Mouse (Mus musculus) mouse trophoblast stem cell (cell line): ENCODE results near the gene Col13a1.

Experiments
- in situ Hi-C, 2 experiments: fragments of 300-500 bp; cut with MseI, MboI; formaldehyde crosslinking; loops; 2 replicates in 1 of 2; 3 replicates in 1 of 2; pipeline ENCODE4 v1.15.1; 2025

The Col13a1 gene

DNA sequence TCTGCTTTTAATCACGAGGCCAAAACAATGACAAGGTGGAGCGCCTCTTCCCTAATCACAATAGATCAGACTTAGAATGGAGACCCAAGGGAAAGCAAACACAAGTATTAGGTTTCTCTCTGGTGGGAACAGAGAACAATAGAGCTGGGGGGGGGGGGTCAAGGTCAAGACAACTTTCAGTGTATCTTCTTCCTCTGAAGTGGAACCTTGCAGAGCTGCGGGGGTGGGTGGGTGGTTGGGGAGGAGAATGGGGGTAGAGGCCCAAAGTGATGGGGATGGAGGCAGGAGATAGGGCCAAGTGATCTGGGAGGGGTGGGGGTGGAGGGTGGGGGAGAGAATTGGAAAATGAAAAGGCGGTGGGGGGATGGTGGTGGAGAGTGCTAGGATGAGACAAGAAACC lies 149.9 kb downstream of the Col13a1 start:
- in situ Hi-C loops: no loop called here

DNA sequence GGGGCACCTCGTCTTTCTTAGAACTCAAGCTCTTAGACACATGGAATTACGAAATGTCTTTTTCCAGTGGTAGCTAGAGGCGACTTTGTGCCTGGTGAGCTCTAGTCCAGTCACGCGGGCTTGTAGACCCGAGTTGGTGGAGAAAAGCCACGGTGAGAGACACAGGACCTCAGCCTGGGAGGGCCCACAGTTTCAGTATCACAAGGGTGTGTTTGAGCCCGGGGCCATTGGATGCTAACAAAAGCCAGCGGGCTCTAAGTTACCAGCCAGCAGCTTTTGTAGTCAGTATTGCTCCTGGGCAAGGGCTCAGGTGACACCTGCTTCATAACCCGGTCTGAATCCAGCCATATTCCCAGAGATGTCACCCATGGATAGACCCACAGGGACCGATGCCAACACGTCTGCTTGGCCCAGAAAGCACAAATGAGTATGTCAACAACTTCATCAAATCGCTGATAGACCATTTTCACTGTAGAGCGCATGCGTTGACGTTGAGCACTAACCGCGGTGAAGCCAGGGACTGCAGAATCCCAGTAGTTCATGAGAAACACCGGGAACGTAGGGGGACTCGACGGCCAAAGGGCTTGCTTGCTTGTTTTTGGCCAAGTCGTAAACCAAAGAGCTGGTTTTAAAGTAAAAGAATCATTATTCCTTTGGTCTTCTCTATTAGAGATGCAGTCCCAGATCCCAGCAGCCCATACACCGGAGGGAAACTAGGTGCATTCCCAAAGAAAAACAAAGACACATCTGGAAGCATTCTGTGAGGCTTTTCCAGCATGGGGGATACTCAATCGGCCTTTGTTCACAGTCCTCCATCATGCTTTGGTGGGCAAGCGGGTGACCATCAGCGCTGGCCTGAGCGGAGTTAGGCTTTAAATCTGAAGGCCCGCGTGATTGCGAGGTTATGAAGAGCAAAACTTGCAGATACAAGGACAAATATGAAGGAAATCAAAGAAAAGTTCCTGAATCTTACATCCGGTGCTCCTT lies 150.7 kb downstream of the Col13a1 start:
- in situ Hi-C loops: no loop called here

DNA sequence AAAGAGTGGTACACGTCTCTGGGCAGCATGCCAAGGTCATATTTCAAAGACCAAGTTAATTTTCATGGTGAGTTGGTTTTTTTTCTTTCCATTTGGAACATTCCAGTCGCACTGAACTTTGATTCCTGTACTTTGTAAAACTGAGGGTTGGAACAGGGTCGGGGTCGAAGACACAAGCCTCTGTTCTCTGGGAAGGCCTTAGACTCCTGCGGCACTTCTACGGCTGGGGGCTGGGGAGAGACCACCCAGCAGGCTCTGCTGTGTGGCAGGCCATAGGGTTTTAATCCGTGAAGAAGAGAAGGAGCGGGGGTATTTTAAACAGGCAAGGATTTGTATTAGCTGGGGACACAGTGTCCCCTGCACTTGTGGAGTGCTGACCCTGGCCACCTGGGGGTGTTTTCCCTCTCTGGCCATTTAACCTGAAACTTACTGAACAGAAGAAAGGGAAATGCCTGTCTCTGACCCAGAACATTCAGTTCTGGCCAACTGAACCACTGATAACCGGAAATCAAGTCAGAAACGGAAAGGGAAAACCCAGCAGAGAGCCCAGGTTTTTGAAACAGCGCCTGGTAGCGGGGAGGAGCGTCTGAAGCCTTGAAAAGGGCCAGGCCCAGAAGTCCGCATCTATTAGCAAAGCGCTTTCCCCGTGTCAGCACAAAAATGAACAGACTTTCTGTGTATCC lies 152.0 kb downstream of the Col13a1 start:
- in situ Hi-C loops: no loop called here

GRCm38 (mm10) chr10:61825979-61826752 lies 152.7 kb downstream of the Col13a1 start:
- in situ Hi-C loops: no loop called here

DNA sequence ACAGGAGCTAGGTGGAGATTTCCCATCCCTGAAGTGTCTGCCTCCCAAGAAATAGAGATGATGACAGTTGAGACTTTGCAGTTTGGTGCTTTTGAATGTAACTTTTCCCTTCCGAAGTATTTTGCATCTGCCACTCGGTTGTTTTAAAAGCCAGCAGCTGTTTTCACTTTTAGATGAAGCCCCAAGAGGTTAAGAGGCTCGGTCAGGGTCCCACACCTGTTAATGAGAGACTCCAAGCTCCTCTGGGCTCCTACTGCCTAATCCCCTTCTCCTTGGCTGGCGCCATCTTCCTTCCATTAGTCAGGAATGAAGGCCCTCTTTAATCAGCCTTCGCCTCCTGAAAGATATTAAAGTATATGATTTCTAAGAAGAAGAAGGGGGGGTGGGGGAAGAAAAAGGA lies 153.4 kb downstream of the Col13a1 start:
- in situ Hi-C loops: no loop called here

- in situ Hi-C loops: no loop called here
Measured at GRCm38 (mm10) chr10:61823731-61824115, 155.2 kb downstream of the Col13a1 start.

DNA sequence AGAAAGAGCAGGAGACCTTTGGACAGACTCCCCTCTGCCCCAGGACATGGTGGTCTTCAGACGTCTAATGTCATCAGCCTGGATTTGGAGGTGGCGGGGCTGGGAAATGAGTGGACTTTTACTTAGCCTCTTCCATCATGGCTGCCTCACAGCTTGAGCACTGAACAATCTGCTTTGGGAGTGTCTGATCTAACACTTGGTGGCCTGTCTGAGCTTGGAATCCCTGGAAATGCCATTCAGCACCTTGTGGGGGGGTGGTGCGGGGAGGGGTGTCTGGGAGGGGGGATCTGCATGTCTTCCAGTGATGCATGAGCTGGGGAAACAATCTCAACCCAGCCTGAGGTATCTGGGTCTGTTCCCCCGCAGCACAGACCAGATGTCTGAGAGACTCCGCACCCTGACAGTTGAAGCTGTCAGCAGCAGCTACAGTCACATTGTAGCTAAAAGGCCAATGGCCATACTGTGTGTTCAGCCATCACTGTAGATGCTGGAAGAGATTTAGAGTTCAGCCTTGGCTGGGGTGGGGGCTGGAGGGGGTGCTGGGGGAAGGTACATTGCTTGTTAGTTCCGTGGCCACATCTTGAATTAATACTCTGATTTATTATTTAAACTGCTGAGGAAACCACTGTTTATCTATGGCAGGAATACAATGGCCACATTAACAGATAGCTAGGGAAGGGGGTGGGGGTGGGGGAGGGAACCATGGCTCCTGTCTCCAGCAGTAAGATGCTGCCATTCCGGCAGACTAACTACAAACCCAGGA lies 155.8 kb downstream of the Col13a1 start:
- in situ Hi-C loops: no loop called here

DNA sequence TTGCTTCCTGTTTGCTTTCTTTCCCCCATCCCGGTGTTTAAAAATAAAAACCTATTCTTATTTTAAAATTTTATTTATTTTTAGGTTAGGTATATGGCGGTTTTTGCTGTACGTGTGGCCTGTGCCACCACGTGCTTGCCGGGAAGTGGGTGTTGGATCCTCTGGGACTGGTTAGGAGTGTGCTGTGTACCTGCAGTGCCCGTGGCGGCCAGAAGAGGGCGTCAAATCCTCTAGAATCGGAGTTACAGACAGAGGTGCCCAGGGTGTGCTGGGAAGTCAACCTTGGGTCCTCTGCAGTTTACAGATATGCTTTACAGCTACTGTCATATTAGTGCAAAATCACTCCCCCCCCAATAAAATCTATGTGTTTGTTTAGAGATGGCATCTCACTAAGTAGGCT lies 158.9 kb downstream of the Col13a1 start:
- in situ Hi-C loops: no loop called here

DNA sequence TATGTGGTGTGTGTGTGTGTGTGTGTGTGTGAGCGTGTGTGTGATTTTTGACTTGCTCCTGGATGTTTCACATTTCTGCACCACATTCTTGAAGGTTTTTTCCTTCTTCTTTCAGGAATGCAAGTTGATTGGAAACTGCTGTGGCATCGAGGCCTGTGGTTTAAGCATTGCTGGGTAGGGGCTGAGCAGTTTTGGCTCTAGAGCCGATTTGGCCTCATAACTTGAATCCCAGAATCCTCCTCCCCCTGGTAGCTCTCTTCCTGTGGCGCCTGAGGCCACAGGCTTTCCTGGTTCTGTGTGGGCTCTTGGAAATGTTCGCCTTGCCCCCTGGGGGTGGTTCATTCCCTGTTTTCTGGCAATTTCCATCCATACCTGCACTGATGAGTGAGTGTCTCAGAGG lies 166.9 kb downstream of the Col13a1 start:
- in situ Hi-C loops: no loop called here

DNA sequence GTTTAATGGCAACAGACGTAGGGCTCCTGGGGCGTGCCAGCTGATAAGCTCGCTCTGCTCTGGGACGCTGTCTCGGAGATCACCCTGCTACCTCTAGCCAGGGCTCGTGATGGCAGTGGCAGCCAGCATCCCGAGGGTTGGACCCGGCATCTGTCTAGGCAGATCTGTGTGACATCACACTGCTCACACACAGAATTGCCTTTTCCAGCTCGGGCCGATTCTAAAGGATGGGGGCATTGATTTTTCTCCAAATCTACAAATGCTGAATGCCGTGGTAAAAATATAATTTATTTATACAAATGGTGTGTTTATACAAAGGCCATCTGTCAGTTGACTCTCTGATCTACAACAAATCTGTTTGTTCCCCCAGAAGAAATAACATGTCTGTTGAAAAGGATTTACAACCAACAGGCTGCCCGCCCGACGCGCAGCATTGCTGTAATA lies 180.8 kb downstream of the Col13a1 start:
- in situ Hi-C loops: no loop called here

DNA sequence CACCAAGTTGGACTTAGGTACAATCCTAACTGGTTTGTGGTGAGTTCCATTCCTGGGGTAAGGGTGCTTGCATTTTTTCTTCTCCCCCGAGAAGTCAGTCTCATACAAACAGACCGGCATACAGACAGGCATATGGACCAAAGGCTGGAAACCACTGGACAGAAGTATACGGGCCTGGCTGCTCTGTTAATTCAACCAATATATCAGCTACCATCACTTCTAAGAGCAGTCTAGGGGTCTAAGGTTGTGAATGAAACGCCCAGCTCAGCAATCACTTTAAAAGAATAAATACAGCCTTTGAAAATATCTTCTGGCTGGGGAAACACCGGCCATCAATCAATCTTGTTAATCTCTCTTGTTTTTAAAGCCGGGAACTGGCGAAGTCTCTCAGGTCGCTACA lies 183.4 kb downstream of the Col13a1 start:
- in situ Hi-C loops: no loop called here

- in situ Hi-C loops: no loop called here
Measured at GRCm38 (mm10) chr10:61794971-61795370, 183.9 kb downstream of the Col13a1 start.

DNA sequence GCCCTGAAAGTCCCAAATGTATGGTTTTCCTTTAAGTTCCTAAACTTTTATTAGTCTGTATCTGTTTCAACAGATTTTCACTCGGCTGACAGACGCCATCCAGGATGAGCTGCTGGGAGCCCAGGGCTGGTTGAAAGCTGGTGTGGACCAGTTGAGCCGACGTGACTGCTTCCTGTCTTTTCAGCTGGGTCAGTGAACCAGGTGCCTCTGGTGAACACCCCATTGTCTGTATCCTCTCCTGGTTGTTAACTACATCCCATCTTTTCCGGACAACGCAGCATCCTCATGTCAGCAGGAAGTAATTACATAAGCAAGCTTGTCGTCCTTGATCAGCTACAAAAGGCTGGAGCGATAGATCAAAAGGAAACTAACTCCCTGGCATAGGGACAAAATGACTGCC lies 185.9 kb downstream of the Col13a1 start:
- in situ Hi-C loops: no loop called here

DNA sequence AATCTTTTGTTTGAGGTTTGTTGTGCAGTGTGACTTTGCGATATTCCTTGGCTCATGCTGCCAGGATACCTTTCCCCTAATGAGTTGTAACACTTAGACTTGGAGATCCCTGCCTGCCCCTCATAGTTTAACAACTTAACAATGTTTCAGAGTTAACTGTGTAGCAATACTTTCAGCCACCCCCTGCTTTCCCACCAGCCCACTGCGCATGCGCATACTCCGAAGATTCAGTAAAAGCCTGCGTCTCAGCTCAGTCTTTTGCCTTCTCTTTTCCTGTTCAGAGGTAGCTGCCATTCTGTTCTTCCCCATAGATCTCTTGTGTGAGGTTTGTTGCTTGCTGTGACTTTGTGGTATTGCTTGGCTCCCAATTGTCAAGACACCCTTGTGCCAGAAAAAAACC lies 190.4 kb downstream of the Col13a1 start:
- in situ Hi-C loops: no loop called here
